Mouse (Mus musculus) heart, postnatal 36 days (tissue): ENCODE measurements around the gene Sh3d21. TPM values are rescaled to one million over a fixed set of nuclear protein-coding genes. Genes with fewer than 3 reads are reported as not detected.

Experiments used
- DNase-seq, 2 experiments: peaks; one replicate each; pipeline ENCODE4 v3.0.0; 2021 to 2022
- intact Hi-C: fragments of 180-260 bp; cut with DNase I; formaldehyde crosslinking; loops from one replicate; pipeline ENCODE4 v1.15.1; 2025
- total RNA-seq, 2 experiments: library from RNA; stranded (reverse); gene quantifications; 2 replicates each; pipeline ENCODE4 v1.2.3; 2021

Gene Sh3d21
- total RNA-seq, 2 experiments from 2014 or later: 2.4 to 3.6 TPM

- intact Hi-C loops: loop anchor here (2.0 kb wide), 2 partner anchors 14 to 38 kb away; partner anchors contain the start of gene Sh3d21
- peak; percentile 73 to 83 for DNase-seq
These were observed 14.9 kb downstream of the Sh3d21 start for GRCm38 (mm10) chr4:126148161-126148961.

GRCm38 (mm10) chr4:126147533-126148160 is 15.6 kb downstream of the Sh3d21 start, which contains the start of gene Eva1b:
Gene Eva1b, plus strand, starts transcription at chr4:126147744.
- intact Hi-C loops: loop anchor here (2.0 kb wide), 2 partner anchors 15 to 37 kb away; partner anchors contain the start of gene Sh3d21
- peak; percentile 56 to 62 for DNase-seq

- intact Hi-C loops: no loop called here
These were observed 16.2 kb downstream of the Sh3d21 start for GRCm38 (mm10) chr4:126146974-126147532.

GRCm38 (mm10) chr4:126145396-126145795 is 17.9 kb downstream of the Sh3d21 start:
- intact Hi-C loops: no loop called here
- DNase-seq: no peak

More at GRCm38 (mm10) chr4:126146974-126147532, 16.2 kb downstream of the Sh3d21 start:
- no peak for DNase-seq

- no peak for DNase-seq
- intact Hi-C loops: no loop called here
These were observed 22.3 kb downstream of the Sh3d21 start for GRCm38 (mm10) chr4:126141021-126141420.

- intact Hi-C loops: no loop called here
- DNase-seq: no peak
These were observed 25.5 kb downstream of the Sh3d21 start for GRCm38 (mm10) chr4:126137773-126138172.

- no peak for DNase-seq
- intact Hi-C loops: no loop called here
These were observed 28.7 kb downstream of the Sh3d21 start for GRCm38 (mm10) chr4:126134639-126135038.

- intact Hi-C loops: no loop called here
- DNase-seq: no peak
These were observed 29.1 kb downstream of the Sh3d21 start for GRCm38 (mm10) chr4:126134236-126134635.

GRCm38 (mm10) chr4:126132636-126133264 is 30.5 kb downstream of the Sh3d21 start:
- DNase-seq: no peak
- intact Hi-C loops: no loop called here

GRCm38 (mm10) chr4:126131290-126132121 is 31.8 kb downstream of the Sh3d21 start:
- DNase-seq: no peak
- intact Hi-C loops: no loop called here

- intact Hi-C loops: no loop called here
- DNase-seq: no peak
These were observed 32.8 kb downstream of the Sh3d21 start for GRCm38 (mm10) chr4:126130502-126130901.

- no peak for DNase-seq
- intact Hi-C loops: no loop called here
These were observed 39.8 kb downstream of the Sh3d21 start for GRCm38 (mm10) chr4:126123309-126124040.

GRCm38 (mm10) chr4:126120506-126120905 is 42.8 kb downstream of the Sh3d21 start:
- DNase-seq: no peak
- intact Hi-C loops: no loop called here

GRCm38 (mm10) chr4:126120052-126120451 is 43.2 kb downstream of the Sh3d21 start:
- DNase-seq: no peak

GRCm38 (mm10) chr4:126119051-126119450 is 44.2 kb downstream of the Sh3d21 start:
- intact Hi-C loops: no loop called here
- DNase-seq: no peak

More at GRCm38 (mm10) chr4:126120052-126120451, 43.2 kb downstream of the Sh3d21 start:
- intact Hi-C loops: no loop called here

- intact Hi-C loops: no loop called here
- DNase-seq: no peak
These were observed 44.6 kb downstream of the Sh3d21 start for GRCm38 (mm10) chr4:126118651-126119050.

GRCm38 (mm10) chr4:126117116-126117515 is 46.2 kb downstream of the Sh3d21 start:
- DNase-seq: no peak
- intact Hi-C loops: no loop called here

- DNase-seq: no peak
- intact Hi-C loops: no loop called here
These were observed 47.3 kb downstream of the Sh3d21 start for GRCm38 (mm10) chr4:126115871-126116521.

GRCm38 (mm10) chr4:126115411-126115810 is 47.9 kb downstream of the Sh3d21 start:
- intact Hi-C loops: no loop called here
- DNase-seq: no peak
